Comparison of ENCODE assay signal across 8 mouse cellular contexts in the genomic region with DNA sequence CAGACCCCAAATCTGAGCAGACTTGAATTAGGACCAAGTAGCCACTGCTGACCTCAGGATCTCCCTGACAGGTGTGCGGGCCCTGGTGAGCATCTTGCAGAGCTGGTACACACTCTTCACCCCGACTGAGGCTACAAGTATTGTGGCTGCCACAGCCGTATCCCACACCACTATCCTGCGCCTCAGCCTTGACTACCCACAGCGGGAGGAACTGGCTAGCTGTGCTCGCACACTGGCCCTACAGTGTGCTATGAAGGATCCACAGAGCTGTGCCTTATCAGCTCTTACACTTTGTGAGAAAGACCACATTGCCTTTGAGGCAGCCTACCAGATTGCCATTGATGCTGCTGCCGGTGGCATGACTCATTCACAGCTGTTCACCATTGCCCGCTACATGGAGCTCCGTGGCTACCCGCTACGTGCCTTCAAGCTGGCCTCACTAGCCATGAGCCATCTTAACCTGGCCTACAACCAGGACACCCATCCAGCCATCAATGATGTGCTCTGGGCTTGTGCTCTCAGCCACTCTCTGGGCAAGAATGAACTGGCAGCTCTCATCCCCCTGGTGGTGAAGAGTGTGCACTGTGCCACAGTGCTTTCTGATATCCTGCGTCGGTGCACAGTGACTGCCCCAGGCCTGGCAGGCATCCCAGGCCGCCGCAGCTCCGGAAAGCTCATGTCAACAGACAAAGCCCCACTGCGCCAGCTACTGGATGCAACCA. TPM values are rescaled to one million over a fixed set of nuclear protein-coding genes. Genes with fewer than 3 reads are reported as not detected.
A peak's percentile ranks its signal among the peaks of the same experiment; 100 is the strongest.
DNase-seq lines count a peak whose midpoint lies in the region; ATAC-seq and TF ChIP-seq lines count a peak whose summit lies in the region.

No protein-coding gene starts in this region.

- peaks cover 30% of the 10 kb centered on the region for H3K36me3 ChIP-seq in G1E (replicated peaks)
- peaks cover 57% of the 10 kb centered on the region for H3K36me3 ChIP-seq in forebrain, embryonic 15.5 days
- H3K36me3 ChIP-seq in hindbrain, embryonic 14.5 days (replicated peaks; ENCODE audit: control insufficient read depth, insufficient read depth): peaks cover 62% of the 10 kb centered on the region

- H3K27me3 ChIP-seq in G1E (ENCODE audit: insufficient read depth, low read length): peaks cover 14% of the 10 kb centered on the region
- H3K27me3 ChIP-seq in forebrain, embryonic 15.5 days: no peaks in the 10 kb centered on the region
- no peaks in the 10 kb centered on the region for H3K27me3 ChIP-seq in hindbrain, embryonic 14.5 days (ENCODE audit: control insufficient read depth, insufficient read depth, low read length)

- no peak overlapping the region for H3K4me2 ChIP-seq in forebrain, embryonic 15.5 days (replicated peaks)
- H3K4me2 ChIP-seq in hindbrain, embryonic 14.5 days (replicated peaks): no peak overlapping the region

- no peak overlapping the region for H3K4me3 ChIP-seq in G1E (ENCODE audit: low read depth, low read length)
- no peak overlapping the region for H3K4me3 ChIP-seq in forebrain, embryonic 15.5 days
- no peak overlapping the region for H3K4me3 ChIP-seq in hindbrain, embryonic 14.5 days (replicated peaks; ENCODE audit: low read length)

- no peaks in the 10 kb centered on the region for H3K9me3 ChIP-seq in G1E (replicated peaks)
- H3K9me3 ChIP-seq in forebrain, embryonic 15.5 days: no peaks in the 10 kb centered on the region
- no peaks in the 10 kb centered on the region for H3K9me3 ChIP-seq in hindbrain, embryonic 14.5 days (ENCODE audit: control insufficient read depth, low read length)

- peaks cover 18% of the 10 kb centered on the region for H3K4me1 ChIP-seq in G1E (ENCODE audit: insufficient read depth, low read depth, low read length)
- H3K4me1 ChIP-seq in forebrain, embryonic 15.5 days: 0 out of 2 replicates have a peak, but pooled peaks cover 4% of the 10 kb centered on the region
- H3K4me1 ChIP-seq in hindbrain, embryonic 14.5 days (replicated peaks; ENCODE audit: control insufficient read depth, insufficient read depth, low read length): no peaks in the 10 kb centered on the region

- DNase-seq in G1E (ENCODE audit: low spot score): no peak
- peak; percentile 85 for DNase-seq in cerebellum, adult 11-12 months
- DNase-seq in hindbrain, embryonic 14.5 days (ENCODE audit: low spot score): peak; percentile 73
- DNase-seq in layer of hippocampus, postnatal 14 days (ENCODE audit: low spot score in 2 of 2): peak; percentile 77 to 80
- peak; percentile 79 for DNase-seq in lung, postnatal 25 days (ENCODE audit: low spot score)
- peak; percentile 72 for DNase-seq in retina, embryonic 14.5 days (ENCODE audit: low spot score)
- DNase-seq in thymus, postnatal 4 days: peak; percentile 80

- no peak overlapping the region for H3K9ac ChIP-seq in forebrain, embryonic 15.5 days (replicated peaks)
- no peak overlapping the region for H3K9ac ChIP-seq in hindbrain, embryonic 14.5 days

- no peak for ATAC-seq in G1E (ENCODE audit: extremely low read depth, insufficient number of reproducible peaks, low FRiP score, poor library complexity, severe bottlenecking)
- peak; percentile 80 for ATAC-seq in forebrain, embryonic 15.5 days (replicated peaks)
- ATAC-seq in hindbrain, embryonic 14.5 days (ENCODE audit: low FRiP score): peak; percentile 80

- 0 out of 2 replicates have a peak overlapping the region, but pooled peaks have one; percentile 2 for H3K27ac ChIP-seq in forebrain, embryonic 15.5 days (replicated peaks)
- H3K27ac ChIP-seq in hindbrain, embryonic 14.5 days: no peak overlapping the region

- 59% methylated on average over 17 of the region's 17 CpGs for whole genome bisulfite sequencing in forebrain, embryonic 15.5 days
- WGBS in hindbrain, embryonic 14.5 days: 62% methylated on average over 17 of the region's 17 CpGs

- peak; percentile 15; the same call in 1 of the 2 replicates for TF ChIP-seq CTCF in G1E (IDR thresholded peaks at IDR 0.05; ENCODE audit: low read depth, low read length)

RNA-seq across cellular contexts. Expression of a gene that starts 7.7 kb away (rescaled TPM):
- 93.9 and 97.7 TPM in 2 replicates for total RNA-seq in G1E (2014; fragmentation: Nextera tagmentation)
- 85.4 and 99.8 TPM in 2 replicates for total RNA-seq in G1E (2017)
- 18.8 and 35.6 TPM in 2 replicates for polyA plus RNA-seq in G1E (2012)
- 72.2 and 76.7 TPM in 2 replicates for polyA plus RNA-seq in forebrain, embryonic 15.5 days (2015; fragmentation: Nextera tagmentation; extraction: Ambion mirVana)
- polyA plus RNA-seq in hindbrain, embryonic 14.5 days (2014; fragmentation: Nextera tagmentation; extraction: Ambion mirVana): 48.2 and 57.3 TPM in 2 replicates
- total RNA-seq in layer of hippocampus, postnatal 14 days (2021): 10 to 100 TPM; 49.3 to 60.5 TPM

RNA-seq across cellular contexts. Expression of a gene that starts 8.6 kb away (rescaled TPM):
- total RNA-seq in G1E (2014; fragmentation: Nextera tagmentation) (12.0 and 12.5 TPM in 2 replicates), G1E (2017) (19.2 TPM in 2 replicates)
- polyA plus RNA-seq in G1E (2012): 14.3 and 25.8 TPM in 2 replicates
- polyA plus RNA-seq in forebrain, embryonic 15.5 days (2015; fragmentation: Nextera tagmentation; extraction: Ambion mirVana): 25.5 and 28.3 TPM in 2 replicates
- 21.9 and 22.1 TPM in 2 replicates for polyA plus RNA-seq in hindbrain, embryonic 14.5 days (2014; fragmentation: Nextera tagmentation; extraction: Ambion mirVana)
- total RNA-seq in layer of hippocampus, postnatal 14 days (2021): 10 to 100 TPM; 43.4 to 43.5 TPM

RNA-seq across cellular contexts. Expression of a gene that starts 32.6 kb away (rescaled TPM):
- total RNA-seq in G1E (2014; fragmentation: Nextera tagmentation): 28.1 and 34.9 TPM in 2 replicates
- total RNA-seq in G1E (2017): 31.7 and 31.8 TPM in 2 replicates
- 6.0 and 6.5 TPM in 2 replicates for polyA plus RNA-seq in G1E (2012)
- 42.8 and 43.0 TPM in 2 replicates for polyA plus RNA-seq in forebrain, embryonic 15.5 days (2015; fragmentation: Nextera tagmentation; extraction: Ambion mirVana)
- 48.6 and 49.4 TPM in 2 replicates for polyA plus RNA-seq in hindbrain, embryonic 14.5 days (2014; fragmentation: Nextera tagmentation; extraction: Ambion mirVana)
- 10 to 100 TPM; 22.3 to 23.8 TPM for total RNA-seq in layer of hippocampus, postnatal 14 days (2021)
